Mouse (Mus musculus): ENCODE results near the gene Fastkd2.
A peak's percentile ranks its signal among the peaks of the same experiment; 100 is the strongest.

The Fastkd2 gene

GRCm38 (mm10) chr1:63730240-63730771, at the start of gene Fastkd2, which contains the start of gene Mdh1b:
Gene Fastkd2, plus strand, starts transcription at chr1:63730614.
Gene Mdh1b, minus strand, starts transcription at chr1:63730318.
- DNase-seq (ENCODE audit: low spot score in 2 of 2): peak; percentile 53 to 77

- DNase-seq (ENCODE audit: low spot score in 2 of 2): no peak
Observed at GRCm38 (mm10) chr1:63686827-63687226, 43.6 kb upstream of the Fastkd2 start, which contains the start of gene Dytn. Gene Dytn, minus strand, starts transcription at chr1:63686927.

DNA sequence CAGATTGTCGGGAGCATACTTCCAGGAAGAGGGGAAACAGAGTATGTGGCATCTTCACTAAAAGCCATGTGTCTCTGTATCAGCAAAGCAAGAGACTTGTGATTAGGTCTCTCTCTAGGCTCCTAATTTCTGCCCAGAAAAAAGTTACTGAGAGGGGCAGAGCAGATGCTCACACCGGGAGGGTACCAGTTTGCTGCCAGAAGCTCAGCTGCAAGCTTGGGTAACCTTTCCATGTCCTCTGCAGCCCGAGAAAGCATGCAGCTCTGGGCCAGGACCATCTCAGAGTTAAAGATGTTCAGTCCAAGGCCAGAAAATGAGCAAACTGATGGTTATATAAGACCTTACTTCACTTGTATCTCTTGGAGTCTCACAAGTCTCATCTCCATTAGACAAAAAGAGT, 33.6 kb upstream of the Fastkd2 start:
- DNase-seq (ENCODE audit: low spot score in 2 of 2): no peak

- no peak for DNase-seq (ENCODE audit: low spot score in 2 of 2)
Observed at GRCm38 (mm10) chr1:63705733-63706132, 24.7 kb upstream of the Fastkd2 start.

DNA sequence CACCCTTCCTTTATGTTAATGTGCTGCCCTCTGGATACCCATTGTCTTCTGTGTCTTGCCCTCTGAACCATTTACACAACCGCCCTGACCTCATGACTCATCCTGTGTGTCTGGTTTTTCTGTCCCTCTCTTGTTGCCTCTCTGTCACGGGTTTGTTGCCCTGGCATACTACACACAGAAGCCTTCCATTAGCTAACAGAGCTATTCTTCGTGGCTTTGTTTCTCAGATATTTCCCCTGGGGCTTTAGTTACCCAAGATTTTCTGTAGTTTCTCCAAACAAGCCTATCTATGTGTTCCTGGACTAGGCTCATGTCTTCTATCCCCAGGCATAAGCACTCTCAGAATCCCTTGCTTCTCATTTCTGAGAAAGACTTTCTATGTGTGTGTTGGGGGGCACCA, 21.5 kb upstream of the Fastkd2 start:
- no peak for DNase-seq (ENCODE audit: low spot score in 2 of 2)

DNA sequence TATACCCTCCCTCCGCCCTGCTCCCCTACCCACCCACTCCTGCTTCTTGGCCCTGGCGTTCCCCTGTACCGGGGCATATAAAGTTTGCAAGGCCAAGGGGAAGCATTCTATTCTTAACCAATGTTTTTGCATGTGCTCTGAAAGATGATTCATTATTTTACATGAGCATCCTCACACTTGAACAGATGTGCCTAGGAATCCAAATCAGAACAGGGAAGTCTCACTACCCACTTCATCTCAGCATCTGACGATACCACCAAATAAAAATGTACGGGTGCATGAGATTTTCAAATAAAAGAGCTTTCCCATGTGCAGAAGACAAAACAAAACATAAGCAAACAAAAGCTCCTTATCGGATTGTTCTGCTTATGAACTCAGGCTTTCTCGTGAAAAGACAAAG, 10.3 kb upstream of the Fastkd2 start:
- DNase-seq (ENCODE audit: low spot score in 2 of 2): no peak

GRCm38 (mm10) chr1:63729796-63730195, 618 bp upstream of the Fastkd2 start:
- no peak for DNase-seq (ENCODE audit: low spot score in 2 of 2)

- DNase-seq (ENCODE audit: low spot score in 2 of 2): no peak
Observed at GRCm38 (mm10) chr1:63756005-63756404, 25.6 kb downstream of the Fastkd2 start.

DNA sequence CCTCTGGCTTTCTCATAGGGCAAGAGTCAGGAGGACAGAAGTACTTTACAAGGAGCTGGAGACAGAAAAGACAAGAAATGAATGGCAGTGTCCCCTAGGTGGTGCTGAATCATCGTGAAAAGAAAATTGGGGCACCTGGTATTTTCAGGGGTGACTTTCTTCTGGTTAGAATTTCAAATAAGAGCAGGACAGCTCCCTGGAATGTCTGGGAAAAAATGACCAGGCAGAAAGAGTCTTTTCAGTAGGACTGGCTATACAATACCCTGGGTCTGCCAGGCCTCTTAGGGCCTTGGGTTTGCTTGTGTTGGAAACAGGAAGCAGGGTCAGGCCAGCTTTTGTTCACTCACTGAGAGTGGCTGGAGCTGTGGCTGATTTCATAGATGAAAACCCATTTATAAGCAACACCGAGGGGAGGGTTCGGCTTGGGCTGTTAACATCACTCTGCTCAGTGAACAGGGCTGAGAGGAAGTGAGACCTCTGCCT, 32.8 kb downstream of the Fastkd2 start:
- DNase-seq (ENCODE audit: low spot score in 2 of 2): no peak

DNA sequence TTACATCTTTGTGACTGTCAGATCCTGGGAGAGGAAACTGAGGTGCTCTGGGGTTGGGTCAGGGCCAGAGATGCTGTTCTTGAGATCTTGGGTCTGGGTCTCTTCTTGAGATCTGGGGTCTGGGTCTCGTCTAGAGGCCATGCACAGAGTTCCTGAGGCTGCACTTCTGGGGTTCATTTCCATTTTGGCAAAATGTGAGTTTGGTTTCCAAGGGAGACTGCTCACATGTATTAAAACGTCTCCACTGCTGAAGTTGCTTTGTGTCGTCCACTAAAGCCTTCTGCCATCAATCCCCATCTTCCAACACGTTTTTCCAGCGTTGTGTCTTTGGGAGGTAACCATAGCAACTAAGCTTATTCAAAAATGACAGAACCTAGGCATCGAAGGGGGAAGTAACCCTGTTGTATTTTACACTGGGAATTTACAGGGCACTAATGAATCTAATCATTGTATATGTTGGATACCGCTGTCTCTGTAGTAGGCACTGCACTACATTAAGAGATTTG, 33.5 kb downstream of the Fastkd2 start:
- DNase-seq (ENCODE audit: low spot score in 2 of 2): no peak

GRCm38 (mm10) chr1:63764395-63764794, 34.0 kb downstream of the Fastkd2 start:
- no peak for DNase-seq (ENCODE audit: low spot score in 2 of 2)

DNA sequence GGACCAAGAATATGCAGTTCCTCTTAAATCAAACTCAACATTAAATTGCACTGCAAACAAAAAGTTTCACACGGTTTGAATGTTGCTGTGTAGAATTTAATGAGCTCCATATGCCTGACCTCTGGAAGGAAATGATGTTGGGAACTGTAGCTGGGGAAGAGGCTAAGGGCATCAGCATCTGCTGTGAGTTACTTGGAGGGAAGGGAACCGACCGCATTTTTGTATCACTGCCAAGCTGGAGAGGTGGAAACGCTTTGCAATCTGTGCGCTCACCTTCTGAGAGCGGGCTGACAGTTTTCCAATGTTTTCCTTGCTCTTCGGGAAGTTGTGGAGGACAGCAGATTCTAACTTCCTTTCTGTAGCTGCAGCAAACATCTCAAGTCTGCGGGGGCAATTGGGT, 37.7 kb downstream of the Fastkd2 start:
- no peak for DNase-seq (ENCODE audit: low spot score in 2 of 2)

- DNase-seq (ENCODE audit: low spot score in 2 of 2): no peak
Observed at GRCm38 (mm10) chr1:63769167-63769566, 38.8 kb downstream of the Fastkd2 start, which contains the start of gene 4933402D24Rik. Gene 4933402D24Rik, minus strand, starts transcription at chr1:63769267.

GRCm38 (mm10) chr1:63770309-63770708, 39.9 kb downstream of the Fastkd2 start:
- no peak for DNase-seq (ENCODE audit: low spot score in 2 of 2)

DNA sequence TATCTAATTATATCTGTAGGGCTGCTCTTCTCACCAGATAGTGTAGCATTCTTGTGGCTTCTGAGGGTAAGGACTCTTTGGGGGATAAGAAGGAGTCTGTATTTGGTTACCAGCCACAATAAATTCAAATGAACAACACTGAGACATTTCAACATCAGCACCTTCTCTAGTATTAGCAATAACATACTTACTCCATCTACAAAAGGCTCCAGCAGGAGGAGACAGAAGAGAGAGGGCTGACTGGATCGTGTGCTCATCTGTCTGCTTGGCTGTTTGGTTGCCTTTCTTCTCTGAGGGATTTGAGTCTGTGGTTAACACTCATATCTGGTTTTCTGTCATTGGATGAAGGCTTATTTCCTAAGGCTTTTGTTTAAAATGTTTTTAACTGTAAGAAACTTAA, 46.0 kb downstream of the Fastkd2 start:
- DNase-seq (ENCODE audit: low spot score in 2 of 2): no peak

DNA sequence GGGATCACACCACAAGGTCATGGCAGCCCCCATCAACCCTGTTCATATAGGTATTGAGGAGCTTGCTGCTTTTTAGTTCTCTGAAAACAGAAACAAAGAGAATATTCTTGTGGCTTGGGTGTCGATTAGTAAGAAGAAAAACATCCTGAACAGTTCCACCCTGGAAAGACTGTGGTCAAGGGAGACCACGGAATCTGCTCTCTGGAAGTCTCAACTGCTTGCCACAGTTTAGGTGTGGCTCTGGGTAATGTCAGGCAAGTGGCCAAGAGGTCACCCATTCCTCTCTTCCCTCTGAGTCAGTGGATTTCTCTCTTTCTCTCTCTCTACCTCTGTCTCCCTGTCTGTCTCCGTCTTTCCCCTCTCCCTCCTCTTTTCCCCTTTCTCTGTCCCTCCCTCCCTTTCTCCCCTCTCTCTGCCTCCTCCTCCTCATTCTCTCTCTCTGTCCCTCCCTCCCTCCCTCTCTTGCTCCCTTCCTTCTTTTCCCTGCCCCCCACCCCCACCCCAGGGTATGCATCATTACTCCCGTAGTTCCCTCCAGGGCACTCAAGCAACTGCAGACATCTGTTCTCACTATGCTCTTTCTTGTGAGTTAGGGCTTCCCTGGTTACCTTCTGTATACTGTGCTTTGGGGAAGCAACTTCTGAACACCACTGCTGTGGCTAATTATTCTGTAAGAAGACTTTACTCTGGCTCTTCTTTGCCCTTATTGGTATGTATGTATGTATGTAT, 46.7 kb downstream of the Fastkd2 start:
- DNase-seq (ENCODE audit: low spot score in 2 of 2): no peak

DNA sequence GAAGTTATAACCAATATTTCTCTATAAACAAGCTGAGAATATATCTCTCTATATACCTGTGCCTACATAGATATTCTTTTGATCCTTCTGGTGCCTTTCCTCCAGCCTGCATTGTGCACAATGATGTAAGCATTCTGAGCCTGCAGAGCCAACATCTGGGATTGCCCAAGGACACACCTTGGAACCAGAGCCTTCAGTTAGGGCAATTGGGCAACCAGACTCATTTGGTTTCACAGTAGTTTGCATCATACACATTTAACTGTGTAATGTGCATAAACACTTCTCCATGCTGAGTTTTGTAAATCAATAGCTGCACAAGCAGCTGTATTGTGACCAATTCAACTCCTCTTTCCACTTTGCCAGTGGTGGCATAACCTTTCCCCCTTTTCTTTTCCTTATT, 63.9 kb downstream of the Fastkd2 start:
- no peak for DNase-seq (ENCODE audit: low spot score in 2 of 2)

Data from spleen, postnatal 14 days (tissue).